Mouse (Mus musculus): ENCODE data around the gene Atg2a. TPM values are rescaled to one million over a fixed set of nuclear protein-coding genes. Genes with fewer than 3 reads are reported as not detected.

Gene Atg2a
- polyA plus RNA-seq (2015; fragmentation: Nextera tagmentation; extraction: Ambion mirVana): 11.4 and 12.4 TPM in 2 replicates

DNA sequence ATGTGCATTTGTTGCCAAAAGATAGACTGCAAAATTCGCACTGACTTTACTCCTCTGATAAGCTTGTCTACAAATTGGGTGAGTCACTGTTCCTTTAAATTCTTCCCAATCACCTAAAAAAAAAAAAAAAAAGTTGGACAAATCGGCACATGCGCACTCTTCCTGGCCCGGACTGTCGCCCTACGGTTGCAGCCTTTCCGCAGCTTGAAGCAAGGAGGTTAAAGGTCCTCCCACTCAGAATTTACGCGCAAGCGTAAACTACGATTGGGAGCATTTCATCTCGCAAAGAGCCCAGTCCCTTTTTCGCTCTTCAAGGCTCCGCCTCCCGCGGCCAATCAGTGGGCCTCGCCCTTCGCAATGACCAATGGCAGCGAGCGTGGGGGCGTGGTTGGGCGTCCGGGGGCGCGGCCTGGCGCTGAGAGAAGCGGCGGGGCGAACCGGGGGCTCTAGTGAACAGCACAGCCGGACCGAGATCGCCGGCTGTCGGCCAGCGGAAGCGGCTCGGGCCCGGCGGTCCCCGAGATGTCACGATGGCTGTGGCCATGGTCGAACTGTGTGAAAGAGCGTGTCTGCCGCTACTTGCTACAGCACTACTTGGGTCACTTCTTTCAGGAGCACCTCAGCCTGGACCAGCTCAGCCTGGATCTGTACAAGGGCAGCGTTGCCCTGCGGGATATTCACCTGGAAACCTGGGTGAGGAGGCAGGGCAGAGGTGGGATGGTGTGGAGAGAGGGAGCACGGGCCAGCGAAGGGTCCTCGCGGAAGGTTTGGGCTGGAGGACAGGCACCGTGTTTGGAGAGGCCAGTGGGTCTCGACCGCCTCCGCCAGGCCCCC is at the start of gene Atg2a:
Atg2a (plus strand) TSS at position 395 of the 834 bp plus-strand sequence.
- peak; percentile 93 for ATAC-seq
- peak within 1 kb of the TSS; percentile 93 for H3K9ac ChIP-seq (replicated peaks)
- H3K4me3 ChIP-seq (replicated peaks): peak within 1 kb of the TSS; percentile 88
- no peaks in the 10 kb centered on the region for H3K27me3 ChIP-seq
- peaks cover 18% of the 10 kb centered on the region for H3K4me1 ChIP-seq (replicated peaks)
- peak within 1 kb of the TSS; percentile 91 for H3K4me2 ChIP-seq (replicated peaks)
- no peaks in the 10 kb centered on the region for H3K9me3 ChIP-seq
- H3K36me3 ChIP-seq: peaks cover 22% of the 10 kb centered on the region
- peak within 1 kb of the TSS; percentile 61 for H3K27ac ChIP-seq
- WGBS: under 1% methylated on average over 55 of the region's 55 CpGs

GRCm38 (mm10) chr19:6204265-6204664 is 37.2 kb upstream of the Atg2a start:
- H3K4me1 ChIP-seq (replicated peaks): no peaks in the 10 kb centered on the region
- H3K9me3 ChIP-seq: no peaks in the 10 kb centered on the region
- H3K4me3 ChIP-seq (replicated peaks): no peak overlapping the region
- H3K27ac ChIP-seq: no peak overlapping the region
- H3K4me2 ChIP-seq (replicated peaks): no peak overlapping the region
- no peaks in the 10 kb centered on the region for H3K27me3 ChIP-seq
- no peaks in the 10 kb centered on the region for H3K36me3 ChIP-seq
- no peak for ATAC-seq
- 87% methylated on average over 2 of the region's 2 CpGs for WGBS
- no peak overlapping the region for H3K9ac ChIP-seq (replicated peaks)

- H3K4me2 ChIP-seq (replicated peaks): no peak overlapping the region
- H3K36me3 ChIP-seq: no peaks in the 10 kb centered on the region
- 77% methylated on average over 5 of the region's 5 CpGs for WGBS
- no peak for ATAC-seq
- H3K9ac ChIP-seq (replicated peaks): no peak overlapping the region
- no peaks in the 10 kb centered on the region for H3K4me1 ChIP-seq (replicated peaks)
- no peak overlapping the region for H3K27ac ChIP-seq
- H3K27me3 ChIP-seq: no peaks in the 10 kb centered on the region
- H3K9me3 ChIP-seq: no peaks in the 10 kb centered on the region
- no peak overlapping the region for H3K4me3 ChIP-seq (replicated peaks)
These were observed 34.8 kb upstream of the Atg2a start for GRCm38 (mm10) chr19:6206716-6207115.

- Histone ChIP-seq H3K4me3 (replicated peaks) (no peak overlapping the region), H3K27me3 (no peaks in the 10 kb centered on the region), H3K27ac (no peak overlapping the region), H3K9ac (replicated peaks) (no peak overlapping the region), H3K4me1 (replicated peaks) (no peaks in the 10 kb centered on the region), H3K36me3 (no peaks in the 10 kb centered on the region), H3K9me3 (no peaks in the 10 kb centered on the region), H3K4me2 (replicated peaks) (no peak overlapping the region)
- 82% methylated on average over 6 of the region's 6 CpGs for WGBS
- no peak for ATAC-seq
These were observed 25.3 kb upstream of the Atg2a start for GRCm38 (mm10) chr19:6216046-6216705.

DNA sequence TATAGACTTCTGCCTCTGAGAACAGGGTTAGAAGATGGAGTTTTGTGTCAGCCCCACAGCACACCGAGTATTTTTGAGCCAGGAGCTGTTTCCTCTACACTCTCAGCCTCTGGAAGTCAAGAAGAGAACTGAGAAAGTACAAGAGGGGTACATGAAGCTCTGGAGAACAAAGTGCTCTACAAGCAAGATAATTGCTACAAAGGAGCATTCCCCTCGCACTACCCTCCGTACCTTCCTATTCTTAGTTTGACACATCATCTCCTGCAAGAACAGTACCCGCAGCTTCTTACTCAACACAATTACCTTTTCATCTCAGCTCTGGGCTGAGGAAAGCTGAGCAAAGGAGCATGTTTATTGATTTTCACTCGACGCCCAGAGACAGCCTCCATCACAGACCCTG is 22.9 kb upstream of the Atg2a start:
- Histone ChIP-seq H3K27me3 (no peaks in the 10 kb centered on the region), H3K4me2 (replicated peaks) (no peak overlapping the region), H3K27ac (no peak overlapping the region), H3K9ac (replicated peaks) (no peak overlapping the region), H3K4me1 (replicated peaks) (no peaks in the 10 kb centered on the region), H3K9me3 (no peaks in the 10 kb centered on the region), H3K36me3 (no peaks in the 10 kb centered on the region), H3K4me3 (replicated peaks) (no peak overlapping the region)
- ATAC-seq: no peak
- WGBS: 69% methylated on average over 6 of the region's 6 CpGs

DNA sequence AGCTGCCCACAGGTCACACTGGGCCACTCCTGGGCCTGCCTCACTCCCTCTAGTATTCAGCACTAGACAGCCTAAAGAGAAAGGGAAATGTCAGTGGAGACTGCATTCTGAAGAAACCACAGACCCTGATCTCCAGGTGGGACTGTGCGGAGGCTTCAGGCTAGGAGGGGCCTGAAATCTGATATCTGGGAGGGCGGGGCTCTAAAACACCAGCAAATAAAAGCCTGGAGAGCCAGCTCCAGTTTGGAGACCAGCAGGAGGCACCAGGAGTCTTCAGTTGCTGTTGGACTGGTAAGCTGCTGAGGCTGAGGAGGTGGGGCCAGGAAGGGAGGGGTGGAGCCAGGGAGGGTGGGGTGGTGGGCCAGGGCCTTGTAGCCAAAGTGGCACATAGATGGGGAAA is 15.3 kb upstream of the Atg2a start, which contains the start of gene Gpha2:
Gpha2 (plus strand) TSS at position 246 of the 400 bp plus-strand sequence.
- Histone ChIP-seq H3K27ac (no peak within 1 kb of the TSS), H3K9me3 (no peaks in the 10 kb centered on the region), H3K27me3 (no peaks in the 10 kb centered on the region), H3K4me3 (replicated peaks) (no peak within 1 kb of the TSS), H3K9ac (replicated peaks) (0 out of 2 replicates have a peak within 1 kb of the TSS, but pooled peaks have one; percentile 3), H3K36me3 (peaks cover 52% of the 10 kb centered on the region), H3K4me1 (replicated peaks) (no peaks in the 10 kb centered on the region), H3K4me2 (replicated peaks) (no peak within 1 kb of the TSS)
- no peak for ATAC-seq
- WGBS: 13% methylated on average over 2 of the region's 2 CpGs

DNA sequence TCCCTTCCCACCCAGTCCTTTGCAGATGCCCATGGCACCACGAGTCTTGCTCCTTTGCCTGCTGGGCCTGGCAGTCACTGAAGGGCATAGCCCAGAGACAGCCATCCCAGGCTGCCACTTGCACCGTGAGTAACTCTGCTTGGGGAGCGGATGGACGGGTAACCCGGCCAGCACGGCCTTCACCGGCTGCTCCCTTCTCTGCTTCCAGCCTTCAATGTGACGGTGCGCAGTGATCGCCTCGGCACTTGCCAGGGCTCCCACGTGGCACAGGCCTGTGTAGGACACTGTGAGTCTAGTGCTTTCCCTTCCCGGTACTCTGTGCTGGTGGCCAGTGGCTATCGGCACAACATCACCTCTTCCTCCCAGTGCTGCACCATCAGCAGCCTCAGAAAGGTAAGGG is 14.7 kb upstream of the Atg2a start:
- Histone ChIP-seq H3K4me1 (replicated peaks) (no peaks in the 10 kb centered on the region), H3K9ac (replicated peaks) (0 out of 2 replicates have a peak overlapping the region, but pooled peaks have one; percentile 3), H3K27me3 (no peaks in the 10 kb centered on the region), H3K27ac (no peak overlapping the region), H3K36me3 (peaks cover 58% of the 10 kb centered on the region), H3K9me3 (no peaks in the 10 kb centered on the region), H3K4me2 (replicated peaks) (no peak overlapping the region), H3K4me3 (replicated peaks) (no peak overlapping the region)
- 92% methylated on average over 14 of the region's 14 CpGs for WGBS
- ATAC-seq: no peak

GRCm38 (mm10) chr19:6227864-6228263 is 13.6 kb upstream of the Atg2a start:
- Histone ChIP-seq H3K4me2 (replicated peaks) (no peak overlapping the region), H3K9me3 (no peaks in the 10 kb centered on the region), H3K9ac (replicated peaks) (no peak overlapping the region), H3K4me3 (replicated peaks) (no peak overlapping the region), H3K4me1 (replicated peaks) (no peaks in the 10 kb centered on the region), H3K36me3 (peaks cover 68% of the 10 kb centered on the region), H3K27ac (no peak overlapping the region), H3K27me3 (no peaks in the 10 kb centered on the region)
- ATAC-seq: no peak
- WGBS: 82% methylated on average over 4 of the region's 4 CpGs

DNA sequence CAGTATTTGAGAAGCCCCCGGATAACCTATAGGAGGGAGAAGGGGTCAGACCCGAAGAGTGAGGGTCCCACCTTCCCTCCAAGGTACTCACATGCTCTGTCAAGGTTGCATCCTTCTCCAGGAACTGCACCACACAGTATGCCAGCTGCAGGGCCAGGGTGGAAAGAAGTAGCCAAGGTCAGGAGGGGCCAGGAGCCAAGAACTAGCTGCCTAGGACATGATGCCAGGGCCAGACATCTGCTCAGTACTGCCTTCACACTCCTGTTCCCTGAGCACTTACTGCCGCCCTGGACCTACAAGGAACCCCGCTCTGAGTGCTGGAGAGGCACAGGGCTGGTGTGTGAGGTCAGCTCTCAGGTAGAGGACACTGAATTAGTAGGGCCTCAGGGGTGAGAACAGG is 11.1 kb upstream of the Atg2a start:
- Histone ChIP-seq H3K4me3 (replicated peaks) (no peak overlapping the region), H3K27ac (no peak overlapping the region), H3K36me3 (peaks cover 77% of the 10 kb centered on the region), H3K9me3 (no peaks in the 10 kb centered on the region), H3K4me1 (replicated peaks) (peaks cover 16% of the 10 kb centered on the region), H3K4me2 (replicated peaks) (no peak overlapping the region), H3K27me3 (no peaks in the 10 kb centered on the region), H3K9ac (replicated peaks) (no peak overlapping the region)
- no peak for ATAC-seq
- WGBS: 92% methylated on average over 4 of the region's 4 CpGs

DNA sequence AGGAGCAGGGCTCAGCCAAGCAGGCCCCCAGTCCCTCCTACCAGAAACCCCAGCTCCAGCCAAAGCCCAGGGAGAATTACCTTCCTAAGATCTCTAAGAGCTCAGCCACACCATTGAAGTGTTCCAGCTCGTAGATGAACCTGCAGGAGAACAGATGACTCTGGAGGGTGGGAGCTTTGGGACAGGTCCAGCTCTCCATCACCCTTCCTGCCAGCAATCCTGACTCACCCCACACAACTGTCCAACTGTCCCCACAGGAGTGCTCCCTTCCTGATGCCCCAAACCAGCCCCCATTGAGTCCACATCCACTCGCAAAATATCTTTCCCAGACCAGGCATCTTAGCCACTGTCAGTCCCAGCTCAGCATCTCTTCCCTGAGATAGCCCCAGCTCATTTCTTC is 10.4 kb upstream of the Atg2a start:
- H3K4me3 ChIP-seq (replicated peaks): no peak overlapping the region
- H3K4me1 ChIP-seq (replicated peaks): peaks cover 16% of the 10 kb centered on the region
- H3K36me3 ChIP-seq: peaks cover 76% of the 10 kb centered on the region
- no peak overlapping the region for H3K9ac ChIP-seq (replicated peaks)
- ATAC-seq: no peak
- no peak overlapping the region for H3K4me2 ChIP-seq (replicated peaks)
- no peaks in the 10 kb centered on the region for H3K27me3 ChIP-seq
- H3K27ac ChIP-seq: no peak overlapping the region
- WGBS: 82% methylated on average over 2 of the region's 2 CpGs
- no peaks in the 10 kb centered on the region for H3K9me3 ChIP-seq

GRCm38 (mm10) chr19:6233647-6234046 is 7.8 kb upstream of the Atg2a start:
- Histone ChIP-seq H3K9me3 (no peaks in the 10 kb centered on the region), H3K27me3 (no peaks in the 10 kb centered on the region), H3K4me1 (replicated peaks) (peaks cover 22% of the 10 kb centered on the region), H3K4me3 (replicated peaks) (no peak overlapping the region), H3K36me3 (peaks cover 50% of the 10 kb centered on the region), H3K27ac (no peak overlapping the region), H3K9ac (replicated peaks) (no peak overlapping the region), H3K4me2 (replicated peaks) (no peak overlapping the region)
- WGBS: 86% methylated on average over 16 of the region's 16 CpGs
- ATAC-seq: no peak

DNA sequence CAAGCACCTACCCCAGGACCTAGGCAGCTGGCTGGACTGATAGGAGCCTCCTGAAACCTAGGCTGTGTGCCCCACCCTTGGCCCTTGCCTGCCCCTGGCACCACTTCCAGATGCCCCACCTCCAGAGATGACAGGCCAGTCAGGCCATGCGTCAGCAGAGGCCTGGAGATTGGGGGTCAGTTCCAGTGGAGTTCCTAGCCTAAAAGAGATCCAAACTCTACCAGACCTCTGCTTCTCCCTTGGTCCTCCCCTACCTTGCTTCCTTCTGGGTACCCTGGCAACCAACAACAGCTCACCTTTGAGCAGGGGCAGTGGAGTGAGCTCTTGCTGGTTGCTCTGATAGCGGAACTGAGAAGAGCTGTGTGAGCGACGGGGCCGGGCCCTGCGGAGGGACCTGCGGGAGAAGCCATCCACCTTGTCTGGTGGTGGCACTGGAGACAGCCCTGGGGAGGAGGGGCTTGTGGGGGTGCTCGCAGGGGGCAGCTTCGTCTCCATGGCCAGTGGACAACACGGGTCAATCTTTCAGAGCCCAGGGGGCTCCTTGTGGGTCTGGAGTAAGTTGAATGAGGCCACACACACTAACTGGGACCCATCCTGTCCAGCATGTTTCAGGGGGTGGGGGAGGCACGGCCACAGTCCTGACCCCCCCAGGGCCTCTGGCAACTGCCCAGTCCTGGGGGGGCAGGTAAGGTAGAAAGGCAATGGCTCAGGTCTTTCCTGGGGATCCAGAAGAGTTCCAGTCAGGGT is 7.0 kb upstream of the Atg2a start:
- H3K4me3 ChIP-seq (replicated peaks): peak overlapping the region; percentile 86
- WGBS: 60% methylated on average over 11 of the region's 11 CpGs
- H3K9me3 ChIP-seq: no peaks in the 10 kb centered on the region
- H3K4me2 ChIP-seq (replicated peaks): peak overlapping the region; percentile 84
- peak overlapping the region; percentile 94 for H3K9ac ChIP-seq (replicated peaks)
- ATAC-seq: no peak
- peaks cover 22% of the 10 kb centered on the region for H3K4me1 ChIP-seq (replicated peaks)
- peaks cover 41% of the 10 kb centered on the region for H3K36me3 ChIP-seq
- H3K27ac ChIP-seq: no peak overlapping the region
- H3K27me3 ChIP-seq: no peaks in the 10 kb centered on the region
